In genomic region chr7:110774674-110775073, GRCm38 (mm10) we compare ENCODE assay signal across 12 mouse cellular contexts. TPM values are rescaled to one million over a fixed set of nuclear protein-coding genes. Genes with fewer than 3 reads are reported as not detected.
DNase-seq lines count a peak whose midpoint lies in the region; ATAC-seq and TF ChIP-seq lines count a peak whose summit lies in the region.
"Had no signal": no experiment of that assay in that cellular context is flagged by ENCODE, and none has a peak within 500 bp of the region (broad histone marks: within the 10 kb centered on the region; RNA-seq: fewer than 3 reads in every experiment).

No protein-coding gene starts in this region.

- no peak overlapping the region; the same call in 1 of the 2 replicates for H3K9ac ChIP-seq in heart, embryonic 13.5 days
- no peak overlapping the region for H3K9ac ChIP-seq in stomach, embryonic 14.5 days (replicated peaks; ENCODE audit: low read depth, low read length)
- no peak overlapping the region for H3K9ac ChIP-seq in stomach, postnatal 0 days (ENCODE audit: low read length)
- peak overlapping the region; percentile 75 for H3K9ac ChIP-seq in liver, postnatal 0 days (replicated peaks)
- H3K9ac ChIP-seq in forebrain, embryonic 14.5 days (ENCODE audit: low read length): no peak overlapping the region

- no peaks in the 10 kb centered on the region for H3K9me3 ChIP-seq in heart, embryonic 13.5 days
- H3K9me3 ChIP-seq in stomach, embryonic 14.5 days (ENCODE audit: control insufficient read depth, low read depth, low read length): no peaks in the 10 kb centered on the region
- no peaks in the 10 kb centered on the region for H3K9me3 ChIP-seq in stomach, postnatal 0 days (ENCODE audit: control insufficient read depth, low read length)
- H3K9me3 ChIP-seq in liver, postnatal 0 days (ENCODE audit: low read length): no peaks in the 10 kb centered on the region
- no peaks in the 10 kb centered on the region for H3K9me3 ChIP-seq in forebrain, embryonic 14.5 days (replicated peaks; ENCODE audit: control insufficient read depth, low read length)

- TF ChIP-seq EP300 in stomach, postnatal 0 days (optimal IDR thresholded peaks at IDR 0.05): no peak
- TF ChIP-seq EP300 in liver, postnatal 0 days (IDR thresholded peaks at IDR 0.05; ENCODE audit: low read depth): peak; percentile 83

- H3K27me3 ChIP-seq in heart, embryonic 13.5 days (replicated peaks): peaks cover 6% of the 10 kb centered on the region
- no peaks in the 10 kb centered on the region for H3K27me3 ChIP-seq in stomach, embryonic 14.5 days (ENCODE audit: control insufficient read depth, insufficient read depth, low read length)
- H3K27me3 ChIP-seq in stomach, postnatal 0 days (ENCODE audit: control insufficient read depth, insufficient read depth, low read length): no peaks in the 10 kb centered on the region
- no peaks in the 10 kb centered on the region; the same call in 1 of the 2 replicates for H3K27me3 ChIP-seq in liver, postnatal 0 days (ENCODE audit: insufficient read depth, low read length)
- H3K27me3 ChIP-seq in forebrain, embryonic 14.5 days (replicated peaks; ENCODE audit: control insufficient read depth, insufficient read depth, low read length): peaks cover 1% of the 10 kb centered on the region

- H3K4me3 ChIP-seq in heart, embryonic 13.5 days: no peak overlapping the region
- no peak overlapping the region for H3K4me3 ChIP-seq in stomach, embryonic 14.5 days (ENCODE audit: low read depth, low read length)
- H3K4me3 ChIP-seq in stomach, postnatal 0 days (ENCODE audit: low read depth, low read length): no peak overlapping the region
- H3K4me3 ChIP-seq in liver, postnatal 0 days (ENCODE audit: low read depth, low read length): peak overlapping the region; percentile 65
- H3K4me3 ChIP-seq in forebrain, embryonic 14.5 days (ENCODE audit: low read depth, low read length): no peak overlapping the region

- H3K4me2 ChIP-seq in heart, embryonic 13.5 days: peak overlapping the region; percentile 58
- no peak overlapping the region for H3K4me2 ChIP-seq in stomach, embryonic 14.5 days (replicated peaks; ENCODE audit: low read depth, low read length)
- H3K4me2 ChIP-seq in stomach, postnatal 0 days (replicated peaks; ENCODE audit: low read depth): no peak overlapping the region
- H3K4me2 ChIP-seq in liver, postnatal 0 days (ENCODE audit: low read depth, low read length): peak overlapping the region; percentile 72
- H3K4me2 ChIP-seq in forebrain, embryonic 14.5 days (ENCODE audit: low read length): no peak overlapping the region
- H3K4me2 ChIP-seq: midbrain, embryonic 11.5 days had no signal

- no peaks in the 10 kb centered on the region for H3K36me3 ChIP-seq in heart, embryonic 13.5 days
- no peaks in the 10 kb centered on the region for H3K36me3 ChIP-seq in stomach, embryonic 14.5 days (ENCODE audit: control insufficient read depth, insufficient read depth, low read length)
- H3K36me3 ChIP-seq in stomach, postnatal 0 days (ENCODE audit: control insufficient read depth, insufficient read depth, low read length): no peaks in the 10 kb centered on the region
- peaks cover 15% of the 10 kb centered on the region; the same call in 1 of the 2 replicates for H3K36me3 ChIP-seq in liver, postnatal 0 days (replicated peaks; ENCODE audit: insufficient read depth, low read length)
- no peaks in the 10 kb centered on the region for H3K36me3 ChIP-seq in forebrain, embryonic 14.5 days (ENCODE audit: control insufficient read depth, insufficient read depth, low read length)

- no peak for DNase-seq in heart, adult 11 months
- DNase-seq in stomach, postnatal 0 days (ENCODE audit: low spot score): no peak
- peak; percentile 52 for DNase-seq in liver, postnatal 0 days
- DNase-seq in frontal cortex, postnatal 25 days (ENCODE audit: low spot score in 2 of 2): no peak
- DNase-seq in gastrocnemius, adult 18-20 months (ENCODE audit: low spot score): no peak
- no peak for DNase-seq in forebrain, embryonic 14.5 days (ENCODE audit: low spot score)
- DNase-seq: B cell, adult 2 months; thymus, postnatal 4 days had no signal

- 53% methylated on average over 8 of the region's 8 CpGs for WGBS in heart, embryonic 13.5 days
- WGBS in stomach, embryonic 14.5 days: 77% methylated on average over 8 of the region's 8 CpGs
- 82% methylated on average over 8 of the region's 8 CpGs for WGBS in stomach, postnatal 0 days
- WGBS in liver, postnatal 0 days (ENCODE audit: insufficient replicate concordance): 49% methylated on average over 8 of the region's 8 CpGs
- WGBS in forebrain, embryonic 14.5 days: 87% methylated on average over 8 of the region's 8 CpGs

- no peak for TF ChIP-seq CTCF in stomach, postnatal 0 days (IDR thresholded peaks at IDR 0.05; ENCODE audit: low read depth)
- no peak for TF ChIP-seq CTCF in liver, postnatal 0 days (IDR thresholded peaks at IDR 0.05; ENCODE audit: low read depth)

- peaks cover 53% of the 10 kb centered on the region for H3K4me1 ChIP-seq in heart, embryonic 13.5 days
- peaks cover 8% of the 10 kb centered on the region; the same call in 1 of the 2 replicates for H3K4me1 ChIP-seq in stomach, embryonic 14.5 days (ENCODE audit: control insufficient read depth, insufficient read depth, low read length)
- H3K4me1 ChIP-seq in stomach, postnatal 0 days (replicated peaks; ENCODE audit: control insufficient read depth, insufficient read depth): peaks cover 5% of the 10 kb centered on the region
- H3K4me1 ChIP-seq in liver, postnatal 0 days (ENCODE audit: insufficient read depth): peaks cover 67% of the 10 kb centered on the region
- H3K4me1 ChIP-seq in forebrain, embryonic 14.5 days (ENCODE audit: control insufficient read depth, insufficient read depth, low read length): peaks cover 4% of the 10 kb centered on the region

- no peak for ATAC-seq in heart, embryonic 13.5 days (ENCODE audit: extremely low read depth, insufficient number of reproducible peaks, low FRiP score, low TSS enrichment)
- peak; percentile 39; the same call in 1 of the 2 replicates for ATAC-seq in stomach, embryonic 14.5 days (ENCODE audit: insufficient number of reproducible peaks, insufficient read depth, low FRiP score, low read depth)
- ATAC-seq in stomach, postnatal 0 days (ENCODE audit: low FRiP score, low TSS enrichment): no peak
- peak; percentile 83 for ATAC-seq in liver, postnatal 0 days
- ATAC-seq in forebrain, embryonic 14.5 days: no peak
- ATAC-seq: inflammation-experienced regulatory T-cells, adult 6 months had no signal

- H3K27ac ChIP-seq in heart, embryonic 13.5 days (replicated peaks): no peak overlapping the region
- H3K27ac ChIP-seq in stomach, embryonic 14.5 days (ENCODE audit: low read length): no peak overlapping the region
- no peak overlapping the region for H3K27ac ChIP-seq in stomach, postnatal 0 days (replicated peaks)
- peak overlapping the region; percentile 93 for H3K27ac ChIP-seq in liver, postnatal 0 days (ENCODE audit: low read depth)
- no peak overlapping the region for H3K27ac ChIP-seq in forebrain, embryonic 14.5 days (ENCODE audit: low read depth, low read length)

RNA-seq across cellular contexts. Expression of gene Ampd3, which starts 6.7 kb away (rescaled TPM):
- polyA plus RNA-seq in heart, embryonic 13.5 days (2015; fragmentation: Nextera tagmentation; extraction: Ambion mirVana): 5.1 and 6.0 TPM in 2 replicates
- polyA plus RNA-seq in stomach, embryonic 14.5 days (2014; fragmentation: Nextera tagmentation; extraction: Ambion mirVana): 2.1 and 2.9 TPM in 2 replicates
- 4.7 and 5.2 TPM in 2 replicates for polyA plus RNA-seq in stomach, postnatal 0 days (2015; fragmentation: Nextera tagmentation; extraction: Ambion mirVana)
- polyA plus RNA-seq in liver, postnatal 0 days (2015; fragmentation: Nextera tagmentation; extraction: Ambion mirVana): 12.3 and 16.6 TPM in 2 replicates
- total RNA-seq in gastrocnemius, adult 18-20 months (2021): 10 to 100 TPM; 10.8 to 15.2 TPM
- 3.6 and 4.9 TPM in 2 replicates for polyA plus RNA-seq in forebrain, embryonic 14.5 days (2014; fragmentation: Nextera tagmentation; extraction: Ambion mirVana)

Comparison
In these comparisons a context has a peak if more than half of its experiments do, and no peak if none do; other contexts are left out.
1. ATAC-seq: peak in stomach, embryonic 14.5 days (single experiment) and liver, postnatal 0 days (single experiment); none in heart, embryonic 13.5 days (single experiment), stomach, postnatal 0 days (single experiment) and forebrain, embryonic 14.5 days (single experiment).
2. H3K4me2 ChIP-seq: peak in heart, embryonic 13.5 days (single experiment) and liver, postnatal 0 days (single experiment); none in stomach, embryonic 14.5 days (single experiment), stomach, postnatal 0 days (single experiment) and forebrain, embryonic 14.5 days (single experiment).